In the genomic region with DNA sequence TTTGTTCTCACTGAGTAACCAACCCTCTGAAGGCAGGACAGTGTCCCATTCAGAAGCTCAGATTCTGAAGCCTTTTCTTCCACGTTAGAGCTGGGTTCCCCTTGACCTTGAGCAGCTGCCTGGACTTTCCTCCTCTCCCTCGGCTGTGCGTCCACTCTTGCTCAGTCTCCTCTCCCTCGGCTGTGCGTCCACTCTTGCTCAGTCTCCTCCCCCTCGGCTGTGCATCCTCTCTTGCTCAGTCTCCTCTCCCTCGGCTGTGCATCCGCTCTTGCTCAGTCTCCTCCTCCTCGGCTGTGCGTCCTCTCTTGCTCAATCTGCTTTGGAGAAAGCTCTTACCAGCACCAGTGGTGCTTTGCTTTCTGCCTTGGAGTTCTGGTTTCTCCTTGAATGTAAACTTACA, we compare ENCODE assay signal across 9 mouse cellular contexts.
DNase-seq lines count a peak whose midpoint lies in the region.
"Had no signal": no experiment of that assay in that cellular context is flagged by ENCODE, and none has a peak within 500 bp of the region (broad histone marks: within the 10 kb centered on the region; RNA-seq: fewer than 3 reads in every experiment).

No protein-coding gene starts in this region.

- H3K36me3 ChIP-seq in limb, embryonic 10.5 days, result no peaks in the 10 kb centered on the region

- H3K4me3 ChIP-seq in limb, embryonic 10.5 days, result no peak overlapping the region

- peak; percentile 1 to 4 for DNase-seq in adrenal gland, postnatal 36 days
- DNase-seq in adrenal gland, postnatal 25 days, result no peak
- peak; percentile 27 to 36 for DNase-seq in layer of hippocampus, adult 8-10 months (ENCODE audit: low spot score in 2 of 2)
- no peak for DNase-seq in layer of hippocampus, postnatal 14 days (ENCODE audit: low spot score in 2 of 2)
- DNase-seq in ES-CJ7 (ENCODE audit: low read depth, low spot score), result peak; percentile 66
- DNase-seq in cerebellum, postnatal 14 days, result peak; percentile 29 to 54
- DNase-seq in limb, embryonic 10.5 days (ENCODE audit: low spot score), result no peak
- DNase-seq in retina, postnatal 1 day, result no peak
- DNase-seq: B cell, adult 2 months had no signal

- H3K27ac ChIP-seq in limb, embryonic 10.5 days, result no peak overlapping the region

- H3K9me3 ChIP-seq in limb, embryonic 10.5 days (replicated peaks), result no peaks in the 10 kb centered on the region

- WGBS in limb, embryonic 10.5 days, result 75% methylated on average over 10 of the region's 10 CpGs

- no peaks in the 10 kb centered on the region for H3K27me3 ChIP-seq in limb, embryonic 10.5 days (ENCODE audit: low read depth, poor library complexity, severe bottlenecking)

- no peaks in the 10 kb centered on the region for H3K4me1 ChIP-seq in limb, embryonic 10.5 days

Comparison
In these comparisons a context has a peak if more than half of its experiments do, and no peak if none do; other contexts are left out.
1. DNase-seq: peak in adrenal gland, postnatal 36 days (2 of 2), layer of hippocampus, adult 8-10 months (2 of 2), ES-CJ7 (single experiment) and cerebellum, postnatal 14 days (2 of 2); none in adrenal gland, postnatal 25 days (single experiment), layer of hippocampus, postnatal 14 days (0 of 2), limb, embryonic 10.5 days (single experiment) and retina, postnatal 1 day (single experiment).